Mouse (Mus musculus): ENCODE results near the gene Brd1.
"Not testable (repeated sequence)": the region's sequence is repeated elsewhere in the genome, so short reads cannot be mapped to it uniquely, and the experiment has no call there.

The Brd1 gene

DNA sequence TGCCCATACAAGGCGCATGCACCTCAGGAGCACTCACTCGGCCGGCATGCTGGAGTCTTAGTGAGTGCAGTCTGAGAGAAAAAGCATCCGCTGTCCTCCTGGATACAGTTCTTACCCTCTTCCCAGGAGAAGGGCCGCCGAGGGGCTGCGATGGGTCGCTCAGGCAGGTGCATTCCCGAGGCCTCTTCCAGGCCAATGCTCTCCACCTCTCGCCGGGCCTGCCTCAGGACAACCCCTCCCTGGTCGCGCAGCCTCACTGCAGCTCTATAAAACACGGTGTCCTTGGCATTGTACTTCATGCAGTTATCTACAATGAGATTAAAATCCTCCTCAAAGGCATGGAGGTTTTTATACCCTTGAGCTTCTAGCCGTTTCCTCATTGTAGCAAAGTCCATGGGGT, 21.5 kb downstream of the Brd1 start:
- DNase-seq (ENCODE audit: low read depth, low spot score): no peak
- H3K36me3 ChIP-seq (ENCODE audit: control insufficient read depth, insufficient read depth, low read length, poor library complexity, severe bottlenecking): peaks cover 21% of the 10 kb centered on the region
- no peaks in the 10 kb centered on the region for H3K27me3 ChIP-seq (ENCODE audit: control insufficient read depth, insufficient read depth, low read length, poor library complexity, severe bottlenecking)

GRCm38 (mm10) chr15:88709878-88710277, 24.2 kb downstream of the Brd1 start:
- DNase-seq (ENCODE audit: low read depth, low spot score): no peak
- peaks cover 15% of the 10 kb centered on the region; the same call in 1 of the 2 replicates for H3K36me3 ChIP-seq (ENCODE audit: control insufficient read depth, insufficient read depth, low read length, poor library complexity, severe bottlenecking)
- no peaks in the 10 kb centered on the region for H3K27me3 ChIP-seq (ENCODE audit: control insufficient read depth, insufficient read depth, low read length, poor library complexity, severe bottlenecking)

- H3K36me3 ChIP-seq (ENCODE audit: control insufficient read depth, insufficient read depth, low read length, poor library complexity, severe bottlenecking): peaks cover 15% of the 10 kb centered on the region; the same call in 1 of the 2 replicates
- no peak for DNase-seq (ENCODE audit: low read depth, low spot score)
Measured at GRCm38 (mm10) chr15:88708657-88709511, 25.1 kb downstream of the Brd1 start.

GRCm38 (mm10) chr15:88708204-88708603, 25.8 kb downstream of the Brd1 start:
- DNase-seq (ENCODE audit: low read depth, low spot score): no peak
- Histone ChIP-seq H3K36me3 (ENCODE audit: control insufficient read depth, insufficient read depth, low read length, poor library complexity, severe bottlenecking) (peaks cover 17% of the 10 kb centered on the region; the same call in 1 of the 2 replicates), H3K27me3 (ENCODE audit: control insufficient read depth, insufficient read depth, low read length, poor library complexity, severe bottlenecking) (no peaks in the 10 kb centered on the region)

More at GRCm38 (mm10) chr15:88708657-88709511, 25.1 kb downstream of the Brd1 start:
- H3K27me3 ChIP-seq (ENCODE audit: control insufficient read depth, insufficient read depth, low read length, poor library complexity, severe bottlenecking): no peaks in the 10 kb centered on the region

GRCm38 (mm10) chr15:88706987-88707386, 27.0 kb downstream of the Brd1 start:
- peaks cover 15% of the 10 kb centered on the region for H3K36me3 ChIP-seq (ENCODE audit: control insufficient read depth, insufficient read depth, low read length, poor library complexity, severe bottlenecking)
- H3K27me3 ChIP-seq (ENCODE audit: control insufficient read depth, insufficient read depth, low read length, poor library complexity, severe bottlenecking); DNase-seq (ENCODE audit: low read depth, low spot score): not testable (repeated sequence)

DNA sequence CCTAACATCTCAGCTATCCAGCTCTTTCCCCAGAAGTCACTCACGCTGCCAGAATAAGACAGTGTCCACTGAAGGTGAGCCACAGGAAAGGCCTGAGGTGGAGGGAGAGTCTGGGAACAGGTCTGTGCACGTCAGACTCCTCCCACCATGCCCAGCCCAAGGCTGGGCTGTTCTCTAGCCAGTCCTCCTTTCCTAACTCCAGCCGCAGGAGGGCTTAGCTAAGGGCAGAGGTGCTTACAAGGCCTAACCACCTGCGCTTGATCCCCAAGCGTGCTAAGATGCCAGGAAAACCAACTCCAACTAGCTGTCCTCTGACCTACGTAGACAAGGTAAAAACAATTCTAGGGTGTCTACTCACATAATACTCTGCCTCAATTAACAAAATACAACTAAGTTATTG, 27.7 kb downstream of the Brd1 start:
- Histone ChIP-seq H3K36me3 (ENCODE audit: control insufficient read depth, insufficient read depth, low read length, poor library complexity, severe bottlenecking) (peaks cover 9% of the 10 kb centered on the region), H3K27me3 (ENCODE audit: control insufficient read depth, insufficient read depth, low read length, poor library complexity, severe bottlenecking) (no peaks in the 10 kb centered on the region)
- DNase-seq (ENCODE audit: low read depth, low spot score): no peak

GRCm38 (mm10) chr15:88704284-88704683, 29.7 kb downstream of the Brd1 start:
- Histone ChIP-seq H3K27me3 (ENCODE audit: control insufficient read depth, insufficient read depth, low read length, poor library complexity, severe bottlenecking) (no peaks in the 10 kb centered on the region), H3K36me3 (ENCODE audit: control insufficient read depth, insufficient read depth, low read length, poor library complexity, severe bottlenecking) (peaks cover 7% of the 10 kb centered on the region)
- DNase-seq (ENCODE audit: low read depth, low spot score): no peak

- DNase-seq (ENCODE audit: low read depth, low spot score): no peak
- Histone ChIP-seq H3K27me3 (ENCODE audit: control insufficient read depth, insufficient read depth, low read length, poor library complexity, severe bottlenecking) (no peaks in the 10 kb centered on the region), H3K36me3 (ENCODE audit: control insufficient read depth, insufficient read depth, low read length, poor library complexity, severe bottlenecking) (peaks cover 10% of the 10 kb centered on the region)
Measured at GRCm38 (mm10) chr15:88702501-88702900, 31.5 kb downstream of the Brd1 start.

GRCm38 (mm10) chr15:88700759-88701158, 33.3 kb downstream of the Brd1 start:
- H3K27me3 ChIP-seq (ENCODE audit: control insufficient read depth, insufficient read depth, low read length, poor library complexity, severe bottlenecking): no peaks in the 10 kb centered on the region
- peaks cover 21% of the 10 kb centered on the region for H3K36me3 ChIP-seq (ENCODE audit: control insufficient read depth, insufficient read depth, low read length, poor library complexity, severe bottlenecking)
- DNase-seq (ENCODE audit: low read depth, low spot score): no peak

- Histone ChIP-seq H3K36me3 (ENCODE audit: control insufficient read depth, insufficient read depth, low read length, poor library complexity, severe bottlenecking) (peaks cover 26% of the 10 kb centered on the region), H3K27me3 (ENCODE audit: control insufficient read depth, insufficient read depth, low read length, poor library complexity, severe bottlenecking) (no peaks in the 10 kb centered on the region)
- no peak for DNase-seq (ENCODE audit: low read depth, low spot score)
Measured at GRCm38 (mm10) chr15:88699508-88699907, 34.5 kb downstream of the Brd1 start.

- DNase-seq (ENCODE audit: low read depth, low spot score): no peak
- Histone ChIP-seq H3K36me3 (ENCODE audit: control insufficient read depth, insufficient read depth, low read length, poor library complexity, severe bottlenecking) (peaks cover 22% of the 10 kb centered on the region), H3K27me3 (ENCODE audit: control insufficient read depth, insufficient read depth, low read length, poor library complexity, severe bottlenecking) (no peaks in the 10 kb centered on the region)
Measured at GRCm38 (mm10) chr15:88697586-88697985, 36.4 kb downstream of the Brd1 start.

DNA sequence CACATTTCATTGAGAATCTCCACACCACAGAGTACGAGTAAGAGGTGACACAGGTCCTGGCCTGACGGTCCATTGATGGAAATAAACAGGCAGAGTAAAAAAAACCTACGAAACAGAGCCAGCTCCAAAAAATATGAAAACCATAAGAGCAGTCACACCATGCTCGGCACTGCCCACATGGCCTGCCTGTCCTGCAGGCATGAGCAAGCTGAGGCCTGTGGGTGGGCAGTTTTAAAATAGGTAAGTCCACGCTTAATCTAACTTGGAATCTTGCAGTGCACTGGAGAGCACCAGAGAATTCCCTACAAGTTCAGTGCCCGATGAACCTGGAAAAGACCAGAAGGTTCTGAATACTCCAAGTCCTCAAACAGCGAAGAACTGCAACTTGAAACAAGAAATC, 38.0 kb downstream of the Brd1 start:
- Histone ChIP-seq H3K36me3 (ENCODE audit: control insufficient read depth, insufficient read depth, low read length, poor library complexity, severe bottlenecking) (peaks cover 21% of the 10 kb centered on the region), H3K27me3 (ENCODE audit: control insufficient read depth, insufficient read depth, low read length, poor library complexity, severe bottlenecking) (no peaks in the 10 kb centered on the region)
- DNase-seq (ENCODE audit: low read depth, low spot score): no peak

DNA sequence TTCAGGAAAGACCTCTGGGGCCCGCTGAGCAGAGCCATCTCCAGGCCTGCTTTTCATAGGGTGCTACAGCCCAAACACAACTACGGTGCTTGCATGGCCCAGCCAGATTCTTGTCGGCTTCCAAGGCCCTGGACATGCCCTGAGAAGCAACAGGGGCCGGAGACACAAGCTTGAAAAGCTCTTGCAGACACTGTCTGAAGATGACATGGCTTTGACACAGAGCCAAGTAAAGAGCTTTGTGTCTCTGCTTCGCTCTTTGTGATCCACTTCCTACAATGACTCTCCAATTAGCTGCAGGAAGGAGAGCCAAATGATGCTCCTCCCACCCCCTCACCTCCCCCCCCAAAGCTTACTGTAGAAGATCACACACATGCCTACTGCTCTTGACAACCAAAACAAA, 40.0 kb downstream of the Brd1 start:
- Histone ChIP-seq H3K27me3 (ENCODE audit: control insufficient read depth, insufficient read depth, low read length, poor library complexity, severe bottlenecking) (no peaks in the 10 kb centered on the region), H3K36me3 (ENCODE audit: control insufficient read depth, insufficient read depth, low read length, poor library complexity, severe bottlenecking) (peaks cover 24% of the 10 kb centered on the region)
- no peak for DNase-seq (ENCODE audit: low read depth, low spot score)

- no peak for DNase-seq (ENCODE audit: low read depth, low spot score)
- no peaks in the 10 kb centered on the region for H3K27me3 ChIP-seq (ENCODE audit: control insufficient read depth, insufficient read depth, low read length, poor library complexity, severe bottlenecking)
- peaks cover 30% of the 10 kb centered on the region for H3K36me3 ChIP-seq (ENCODE audit: control insufficient read depth, insufficient read depth, low read length, poor library complexity, severe bottlenecking)
Measured at GRCm38 (mm10) chr15:88692720-88693119, 41.3 kb downstream of the Brd1 start.

DNA sequence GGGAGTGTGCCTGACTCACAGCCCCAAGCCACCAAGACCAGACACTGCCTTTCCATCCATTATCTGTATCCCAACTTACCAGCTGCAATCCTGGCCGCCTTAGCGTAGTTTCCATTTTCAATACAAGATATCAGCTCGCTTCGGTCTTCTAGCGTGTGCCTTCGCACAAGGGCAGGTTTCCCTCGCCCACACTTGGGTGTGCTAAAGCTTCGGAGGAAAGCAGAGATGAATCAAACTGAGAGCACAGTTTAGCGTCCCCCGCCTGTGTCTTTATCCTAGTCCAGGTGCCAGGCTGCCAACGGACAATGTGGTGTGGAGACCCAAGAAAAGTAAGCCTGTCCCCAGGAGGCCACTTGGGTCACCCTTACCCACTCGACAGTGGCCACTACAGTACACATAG, 42.9 kb downstream of the Brd1 start:
- DNase-seq (ENCODE audit: low read depth, low spot score): no peak
- no peaks in the 10 kb centered on the region for H3K27me3 ChIP-seq (ENCODE audit: control insufficient read depth, insufficient read depth, low read length, poor library complexity, severe bottlenecking)
- peaks cover 26% of the 10 kb centered on the region for H3K36me3 ChIP-seq (ENCODE audit: control insufficient read depth, insufficient read depth, low read length, poor library complexity, severe bottlenecking)
